Mouse (Mus musculus): ENCODE results near the gene Tmem51. TPM values are rescaled to one million over a fixed set of nuclear protein-coding genes. Genes with fewer than 3 reads are reported as not detected.

The Tmem51 gene
- total RNA-seq (2012; rRNA removed) (1.1 and 1.4 TPM in 2 replicates), total RNA-seq (2014; rRNA removed) (6.6 and 8.0 TPM in 2 replicates), polyA plus RNA-seq (2012; ENCODE audit: insufficient read length, low read depth) (8.0 and 8.5 TPM in 2 replicates)

DNA sequence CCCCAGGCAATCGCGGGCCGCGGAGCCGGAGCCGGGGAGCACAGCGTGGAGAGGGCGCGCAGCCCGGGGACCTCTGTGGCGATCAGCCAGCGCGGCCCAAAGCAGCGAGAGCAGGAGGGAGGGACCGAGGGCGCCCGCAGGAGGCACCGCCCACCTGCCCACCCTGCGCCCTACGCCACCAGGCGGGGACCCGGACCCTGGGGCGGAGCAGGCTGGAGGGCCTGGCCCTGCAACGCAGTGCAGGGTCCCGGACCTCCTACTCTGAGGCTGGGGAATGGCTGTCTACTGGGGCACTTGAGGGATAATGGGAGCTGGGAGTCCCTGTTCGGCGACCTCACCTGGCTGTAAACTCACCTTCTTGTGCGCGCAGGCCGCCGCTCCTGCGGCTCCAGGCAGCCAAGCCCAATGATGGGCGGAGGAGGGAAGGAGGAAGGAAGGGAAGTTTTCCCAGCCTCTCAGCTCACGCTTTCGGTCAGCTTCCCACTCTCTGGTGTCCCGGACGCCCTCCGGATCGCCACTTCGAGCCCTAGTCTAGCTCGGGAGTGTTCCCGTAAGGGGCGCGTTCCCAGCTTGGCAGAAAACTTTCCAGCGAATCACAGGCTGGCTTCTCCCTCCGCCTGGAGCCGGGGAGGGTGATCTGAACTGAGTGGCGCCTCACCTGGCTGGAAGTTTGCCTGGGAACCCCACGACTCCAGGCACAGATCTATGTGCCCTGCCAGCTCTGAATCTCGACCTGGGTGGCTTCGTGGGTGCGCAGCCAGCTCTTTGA lies at the start of gene Tmem51:
Gene Tmem51, minus strand, starts transcription at position 174 of the 769 bp plus-strand sequence.
- no peak for DNase-seq (ENCODE audit: extremely low read depth)
- peak within 1 kb of the TSS; percentile 41 to 56 (median 55) for H3K4me3 ChIP-seq (replicated peaks in 1 of 3; ENCODE audit: low read depth in 2 of 3, low read length in 2 of 3, poor library complexity in 1 of 3)
- peaks cover 3% of the 10 kb centered on the region for H3K9me3 ChIP-seq (replicated peaks; ENCODE audit: low read length)
- in situ Hi-C loops (cut with MboI; ENCODE audit: low pct_ligation_motif_present, low pct_unique_long_range_greater_than_20kb, low sequenced_read_pairs) (loop anchor here (25.0 kb wide), 1 partner anchor 672 kb away; the partner anchor contains the start of genes Clcnkb and Hspb7), dilution Hi-C loops (cut with MboI; ENCODE audit: extremely low pct_ligation_motif_present, extremely low pct_unique_long_range_greater_than_20kb, low sequenced_read_pairs) (no loop called here)
- TF ChIP-seq UBTF (IDR thresholded peaks at IDR 0.05; ENCODE audit: low read depth, low read length) (no peak), EP300 (IDR thresholded peaks at IDR 0.05; ENCODE audit: low read length) (no peak), CTCF (conservative IDR thresholded peaks at IDR 0.05 in 1 of 2, IDR thresholded peaks at IDR 0.05 in 1 of 2; ENCODE audit: low read depth in 2 of 2, low read length in 2 of 2) (peak in 1 of 2 experiments; percentile 19; a peak in 1 of 4 replicates), POLR2A (IDR thresholded peaks at IDR 0.05; ENCODE audit: low read depth, low read length) (peak; percentile 40; the same call in 1 of the 2 replicates), NRF1 (IDR thresholded peaks at IDR 0.05; ENCODE audit: low read depth, low read length) (0 out of 2 replicates have a peak, but pooled peaks have one; percentile 23)
- H3K4me1 ChIP-seq (ENCODE audit: control insufficient read depth in 1 of 2, insufficient read depth in 2 of 2): peaks cover 17 to 57% of the 10 kb centered on the region in 2 experiments
- no peak within 1 kb of the TSS for H3K27ac ChIP-seq (ENCODE audit: insufficient read depth, low read depth)
- peaks cover 33% of the 10 kb centered on the region for H3K27me3 ChIP-seq (replicated peaks)
- peak within 1 kb of the TSS; percentile 60 for H3K4me2 ChIP-seq (ENCODE audit: insufficient read depth, low read depth, poor library complexity, severe bottlenecking)
- no peaks in the 10 kb centered on the region for H3K36me3 ChIP-seq (replicated peaks in 1 of 2; ENCODE audit: control insufficient read depth in 1 of 2, insufficient read depth in 1 of 2, low read length in 1 of 2)
- no peaks in the 10 kb centered on the region for H3K79me2 ChIP-seq (replicated peaks; ENCODE audit: control insufficient read depth, extremely low read depth, insufficient read depth, poor library complexity, severe bottlenecking)
- H3K9ac ChIP-seq (ENCODE audit: insufficient read depth, low read depth): no peak within 1 kb of the TSS; the same call in 1 of the 2 replicates

DNA sequence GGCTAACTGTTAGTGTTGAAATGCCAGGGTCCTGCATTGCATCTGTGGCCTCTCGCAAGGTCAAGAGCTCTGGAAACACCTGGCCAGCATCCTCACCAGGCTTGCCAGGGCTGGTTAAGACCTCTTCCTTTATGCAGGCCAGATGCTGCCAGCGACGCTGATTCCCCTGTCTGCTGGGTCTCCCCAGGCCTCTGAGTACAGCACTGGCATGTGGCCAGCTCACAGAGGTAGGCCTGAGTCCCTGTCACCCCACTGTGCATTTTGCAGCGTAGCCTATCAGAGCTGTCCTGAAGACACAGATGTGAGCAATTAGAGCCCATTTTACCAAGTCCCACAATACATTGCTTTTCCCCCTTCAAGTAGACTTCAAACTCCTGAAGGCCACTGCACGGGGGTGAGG lies 46.1 kb upstream of the Tmem51 start:
- Histone ChIP-seq H3K4me2 (ENCODE audit: insufficient read depth, low read depth, poor library complexity, severe bottlenecking) (no peak overlapping the region), H3K9ac (ENCODE audit: insufficient read depth, low read depth) (no peak overlapping the region), H3K27ac (ENCODE audit: insufficient read depth, low read depth) (no peak overlapping the region), H3K36me3 (replicated peaks in 1 of 2; ENCODE audit: control insufficient read depth in 1 of 2, insufficient read depth in 1 of 2, low read length in 1 of 2) (no peaks in the 10 kb centered on the region), H3K79me2 (replicated peaks; ENCODE audit: control insufficient read depth, extremely low read depth, insufficient read depth, poor library complexity, severe bottlenecking) (no peaks in the 10 kb centered on the region), H3K4me1 (ENCODE audit: control insufficient read depth in 1 of 2, insufficient read depth in 2 of 2) (peaks cover 15 to 24% of the 10 kb centered on the region in 2 experiments), H3K4me3 (replicated peaks in 1 of 3; ENCODE audit: low read depth in 2 of 3, low read length in 2 of 3, poor library complexity in 1 of 3) (no peak overlapping the region), H3K9me3 (replicated peaks; ENCODE audit: low read length) (no peaks in the 10 kb centered on the region), H3K27me3 (replicated peaks) (no peaks in the 10 kb centered on the region)
- no peak for DNase-seq (ENCODE audit: extremely low read depth)
- in situ Hi-C loops (cut with MboI; ENCODE audit: low pct_ligation_motif_present, low pct_unique_long_range_greater_than_20kb, low sequenced_read_pairs): no loop called here
- TF ChIP-seq PAX5 (IDR thresholded peaks at IDR 0.05; ENCODE audit: low read length): no peak
- no peak for TF ChIP-seq USF1 (IDR thresholded peaks at IDR 0.05; ENCODE audit: low read depth, low read length)
- TF ChIP-seq E2F4 (IDR thresholded peaks at IDR 0.05; ENCODE audit: insufficient replicate concordance, low read depth, low read length): no peak
- TF ChIP-seq JUN (IDR thresholded peaks at IDR 0.05; ENCODE audit: insufficient read depth, low read depth, low read length): no peak
- TF ChIP-seq POLR2A (IDR thresholded peaks at IDR 0.05; ENCODE audit: low read depth, low read length): no peak
- TF ChIP-seq ETS1 (conservative IDR thresholded peaks at IDR 0.05; ENCODE audit: low read depth, low read length): no peak
- TF ChIP-seq EP300 (IDR thresholded peaks at IDR 0.05; ENCODE audit: low read length): no peak
- TF ChIP-seq NRF1 (IDR thresholded peaks at IDR 0.05; ENCODE audit: low read depth, low read length): no peak
- TF ChIP-seq MAFK (IDR thresholded peaks at IDR 0.05; ENCODE audit: insufficient replicate concordance, low read length): no peak
- dilution Hi-C loops (cut with MboI; ENCODE audit: extremely low pct_ligation_motif_present, extremely low pct_unique_long_range_greater_than_20kb, low sequenced_read_pairs): no loop called here

Measured in CH12.LX (cell line).